Mouse (Mus musculus): ENCODE measurements at regions not wholly inside any gene's neighbourhood (a gene's known extent, or its start where the extent isn't known, plus 50 kb on each side); places are given as distances from the start of the nearest gene placed in this dataset.

GRCm38 (mm10) chr15:59171120-59171519 lies 282.0 kb downstream of the Gm49356 start:
- DNase-seq, result no peak

GRCm38 (mm10) chr15:59173452-59174245 lies 284.6 kb downstream of the Gm49356 start:
- DNase-seq, result no peak

- no peak for DNase-seq
Measured at GRCm38 (mm10) chr15:59174246-59174751, 285.2 kb downstream of the Gm49356 start.

- DNase-seq, result no peak
Measured at GRCm38 (mm10) chr15:59174893-59175531, 285.9 kb downstream of the Gm49356 start.

- peak; percentile 78 for DNase-seq
Measured at GRCm38 (mm10) chr15:59180076-59180475, 291.0 kb downstream of the Gm49356 start.

GRCm38 (mm10) chr15:59184461-59184860 lies 295.4 kb downstream of the Gm49356 start:
- DNase-seq, result no peak

- no peak for DNase-seq
Measured at GRCm38 (mm10) chr15:59187566-59187965, 298.5 kb downstream of the Gm49356 start.

GRCm38 (mm10) chr15:59188371-59188770 lies 299.3 kb downstream of the Gm49356 start:
- DNase-seq, result no peak

- no peak for DNase-seq
Measured at GRCm38 (mm10) chr15:59190511-59190910, 301.4 kb downstream of the Gm49356 start.

GRCm38 (mm10) chr15:59194421-59194820 lies 305.3 kb downstream of the Gm49356 start:
- DNase-seq, result peak; percentile 86

- DNase-seq, result no peak
Measured at GRCm38 (mm10) chr15:59196351-59196750, 307.3 kb downstream of the Gm49356 start.

GRCm38 (mm10) chr15:59197455-59198391 lies 308.6 kb downstream of the Gm49356 start:
- DNase-seq, result peak; percentile 72

GRCm38 (mm10) chr15:59201386-59201785 lies 312.3 kb downstream of the Gm49356 start:
- no peak for DNase-seq

GRCm38 (mm10) chr15:59201894-59202670 lies 313.0 kb downstream of the Gm49356 start:
- no peak for DNase-seq

- no peak for DNase-seq
Measured at GRCm38 (mm10) chr15:59203097-59203849, 314.2 kb downstream of the Gm49356 start.

- no peak for DNase-seq
Measured at GRCm38 (mm10) chr15:59203850-59204625, 314.9 kb downstream of the Gm49356 start.

GRCm38 (mm10) chr15:59205091-59205490 lies 316.0 kb downstream of the Gm49356 start:
- no peak for DNase-seq

- DNase-seq, result peak; percentile 58
Measured at GRCm38 (mm10) chr15:59205544-59205943, 316.4 kb downstream of the Gm49356 start.

GRCm38 (mm10) chr15:59206636-59207035 lies 317.5 kb downstream of the Gm49356 start:
- DNase-seq, result no peak

- DNase-seq, result no peak
Measured at GRCm38 (mm10) chr15:59207976-59208375, 318.9 kb downstream of the Gm49356 start.
